Mouse (Mus musculus): ENCODE measurements around the gene Pdzrn3.

The Pdzrn3 gene

GRCm38 (mm10) chr6:101251160-101251559 lies 126.5 kb downstream of the Pdzrn3 start:
- DNase-seq = no peak

- no peak for DNase-seq
Measured at GRCm38 (mm10) chr6:101246137-101246536, 131.6 kb downstream of the Pdzrn3 start.

- no peak for DNase-seq
Measured at GRCm38 (mm10) chr6:101244355-101244754, 133.3 kb downstream of the Pdzrn3 start.

GRCm38 (mm10) chr6:101243189-101243815 lies 134.4 kb downstream of the Pdzrn3 start:
- no peak for DNase-seq

GRCm38 (mm10) chr6:101236641-101237246 lies 141.0 kb downstream of the Pdzrn3 start:
- no peak for DNase-seq

- no peak for DNase-seq
Measured at GRCm38 (mm10) chr6:101236230-101236629, 141.5 kb downstream of the Pdzrn3 start.

- DNase-seq = no peak
Measured at GRCm38 (mm10) chr6:101234349-101234748, 143.3 kb downstream of the Pdzrn3 start.

- no peak for DNase-seq
Measured at GRCm38 (mm10) chr6:101233680-101234079, 144.0 kb downstream of the Pdzrn3 start.

- no peak for DNase-seq
Measured at GRCm38 (mm10) chr6:101227294-101227855, 150.3 kb downstream of the Pdzrn3 start.

- DNase-seq = no peak
Measured at GRCm38 (mm10) chr6:101220307-101220706, 157.4 kb downstream of the Pdzrn3 start.

- DNase-seq = no peak
Measured at GRCm38 (mm10) chr6:101219004-101219403, 158.7 kb downstream of the Pdzrn3 start.

- DNase-seq = no peak
Measured at GRCm38 (mm10) chr6:101218197-101218596, 159.5 kb downstream of the Pdzrn3 start.

- no peak for DNase-seq
Measured at GRCm38 (mm10) chr6:101217756-101218155, 159.9 kb downstream of the Pdzrn3 start.

GRCm38 (mm10) chr6:101215436-101215791 lies 162.3 kb downstream of the Pdzrn3 start:
- peak in 1 of 2 experiments; percentile 12 for DNase-seq

- peak in 1 of 2 experiments; percentile 8 for DNase-seq
Measured at GRCm38 (mm10) chr6:101214734-101215435, 162.8 kb downstream of the Pdzrn3 start.

GRCm38 (mm10) chr6:101213066-101213465 lies 164.6 kb downstream of the Pdzrn3 start:
- DNase-seq = no peak

GRCm38 (mm10) chr6:101212086-101212485 lies 165.6 kb downstream of the Pdzrn3 start:
- DNase-seq = no peak

- no peak for DNase-seq
Measured at GRCm38 (mm10) chr6:101211361-101211841, 166.3 kb downstream of the Pdzrn3 start.

- DNase-seq = no peak
Measured at GRCm38 (mm10) chr6:101198943-101199298, 178.8 kb downstream of the Pdzrn3 start.

- peak; percentile 10 to 17 for DNase-seq
Measured at GRCm38 (mm10) chr6:101198284-101198942, 179.3 kb downstream of the Pdzrn3 start.

- DNase-seq = peak; percentile 68 to 86
Measured at GRCm38 (mm10) chr6:101197642-101198041, 180.1 kb downstream of the Pdzrn3 start.

GRCm38 (mm10) chr6:101195891-101196290 lies 181.8 kb downstream of the Pdzrn3 start:
- no peak for DNase-seq

GRCm38 (mm10) chr6:101194386-101194925 lies 183.2 kb downstream of the Pdzrn3 start:
- no peak for DNase-seq
